Mouse (Mus musculus) right cerebral cortex, adult 18-20 months (tissue): ENCODE data around the gene Bdh1.
"Not testable (repeated sequence)": the region's sequence is repeated elsewhere in the genome, so short reads cannot be mapped to it uniquely, and the experiment has no call there.

ENCODE experiments used
- DNase-seq: peaks from one replicate; pipeline ENCODE4 v3.0.0; 2022; ENCODE audit warnings: mixed read lengths

Bdh1 gene

DNA sequence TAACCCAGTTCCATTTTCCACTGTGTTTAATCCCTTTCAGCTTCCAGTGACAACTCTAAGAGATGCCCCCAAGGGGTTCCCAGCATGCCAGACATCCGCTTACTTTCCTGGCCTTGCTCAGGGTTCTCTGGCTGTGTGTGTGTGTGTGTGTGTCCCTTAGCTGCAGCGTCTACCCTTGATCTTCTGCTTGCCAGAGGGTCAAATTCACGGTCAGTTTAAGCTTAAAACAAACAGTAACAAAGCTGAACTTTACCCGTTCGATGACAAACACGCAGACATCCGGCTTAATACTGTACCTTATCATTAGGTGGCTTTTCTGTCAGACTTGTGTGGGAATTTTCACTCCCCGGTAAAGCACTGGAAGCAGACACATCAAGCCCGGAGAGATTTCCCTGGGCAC, at the start of gene Bdh1:
Gene Bdh1 (plus strand): TSS at position 281 of the 400 bp plus-strand sequence.
- no peak for DNase-seq

- not testable (repeated sequence) for DNase-seq
Observed at GRCm38 (mm10) chr16:31372316-31372715, 49.8 kb upstream of the Bdh1 start.

DNA sequence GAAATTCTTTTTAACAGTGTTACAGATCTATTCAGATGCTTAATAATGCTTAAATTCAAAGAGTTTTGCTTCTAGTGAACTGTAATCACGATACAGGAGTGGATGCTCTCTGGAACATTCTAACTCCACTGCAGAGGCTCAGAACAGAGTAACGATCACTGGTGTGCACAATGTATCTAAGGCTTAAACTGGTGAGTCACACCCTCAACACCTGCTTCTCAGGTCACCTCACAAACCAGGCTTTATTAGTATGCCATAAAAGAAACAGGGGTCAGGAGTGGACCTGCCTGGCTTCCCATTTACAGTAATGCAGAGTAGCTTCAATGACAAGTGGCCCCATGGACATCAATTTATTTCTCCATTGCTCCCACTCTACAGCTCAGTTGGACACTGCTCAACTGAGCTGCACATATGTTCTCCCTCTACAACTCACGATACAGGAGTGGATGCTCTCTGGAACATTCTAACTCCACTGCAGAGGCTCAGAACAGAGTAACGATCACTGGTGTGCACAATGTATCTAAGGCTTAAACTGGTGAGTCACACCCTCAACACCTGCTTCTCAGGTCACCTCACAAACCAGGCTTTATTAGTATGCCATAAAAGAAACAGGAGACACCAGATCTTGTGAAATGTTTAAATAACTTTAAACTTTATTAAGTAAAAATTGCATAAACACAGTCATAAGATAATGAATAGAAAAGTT, 46.0 kb upstream of the Bdh1 start:
- not testable (repeated sequence) for DNase-seq

GRCm38 (mm10) chr16:31388269-31388668, 33.8 kb upstream of the Bdh1 start:
- not testable (repeated sequence) for DNase-seq

DNA sequence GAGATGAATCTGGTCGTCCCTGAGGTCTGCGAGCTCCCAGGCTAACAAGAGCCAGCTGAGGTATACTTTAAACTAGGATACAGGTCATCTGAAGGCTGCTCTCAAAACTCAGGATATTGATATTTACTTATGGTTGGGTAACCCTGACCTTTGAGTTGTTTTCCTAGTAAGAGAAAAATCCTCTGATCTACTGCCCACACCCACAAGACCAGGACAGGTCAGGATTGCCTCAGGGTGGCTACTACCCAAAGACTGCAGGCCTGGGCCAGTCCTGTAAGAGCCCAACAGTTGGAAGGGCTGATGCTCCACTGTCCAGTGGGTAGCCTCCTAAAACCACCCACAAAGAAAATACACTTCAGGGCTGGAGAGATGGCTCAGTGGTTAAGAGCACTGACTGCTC, 22.8 kb upstream of the Bdh1 start:
- DNase-seq, result no peak

- no peak for DNase-seq
Observed at GRCm38 (mm10) chr16:31400908-31401692, 21.0 kb upstream of the Bdh1 start.

GRCm38 (mm10) chr16:31402096-31402495, 20.0 kb upstream of the Bdh1 start:
- no peak for DNase-seq

GRCm38 (mm10) chr16:31403971-31404370, 18.1 kb upstream of the Bdh1 start:
- no peak for DNase-seq

DNA sequence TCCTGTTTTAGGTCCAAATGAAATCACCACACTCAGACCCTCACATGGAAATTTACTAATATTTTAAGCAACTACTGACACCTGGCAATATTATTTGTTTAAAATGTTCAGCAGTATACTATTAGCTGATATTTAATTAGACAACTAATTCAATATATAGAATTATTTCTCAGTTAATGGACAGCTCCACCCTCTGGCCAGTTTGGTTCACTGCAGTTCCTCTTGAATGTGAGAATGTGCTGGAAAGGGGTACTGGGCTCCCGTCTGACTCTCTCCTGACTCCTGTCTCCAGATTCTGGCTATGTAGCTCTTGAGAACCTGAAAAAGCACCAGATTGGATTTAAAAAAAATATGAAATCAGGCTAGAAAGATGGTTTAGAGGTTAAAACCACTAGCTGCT, 17.0 kb upstream of the Bdh1 start:
- no peak for DNase-seq

DNA sequence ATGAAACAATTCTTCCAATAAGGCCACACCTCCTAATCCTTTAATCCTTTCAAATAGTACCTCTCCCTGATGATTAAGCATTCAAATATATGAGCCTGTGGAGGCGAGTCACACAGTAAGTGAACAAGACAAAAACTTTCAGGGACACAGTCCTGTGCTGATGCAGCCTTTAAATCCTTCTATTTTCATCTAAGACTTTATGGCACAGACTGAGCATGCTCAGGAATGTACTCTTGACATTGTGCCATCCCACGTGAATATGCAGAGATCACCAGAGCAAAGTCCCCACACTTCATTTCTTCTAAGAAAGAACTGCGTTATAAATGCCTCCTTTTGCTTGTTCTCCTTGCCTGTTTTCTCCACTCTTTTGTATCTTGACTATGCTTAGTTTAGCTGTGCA, 14.2 kb upstream of the Bdh1 start:
- no peak for DNase-seq

DNA sequence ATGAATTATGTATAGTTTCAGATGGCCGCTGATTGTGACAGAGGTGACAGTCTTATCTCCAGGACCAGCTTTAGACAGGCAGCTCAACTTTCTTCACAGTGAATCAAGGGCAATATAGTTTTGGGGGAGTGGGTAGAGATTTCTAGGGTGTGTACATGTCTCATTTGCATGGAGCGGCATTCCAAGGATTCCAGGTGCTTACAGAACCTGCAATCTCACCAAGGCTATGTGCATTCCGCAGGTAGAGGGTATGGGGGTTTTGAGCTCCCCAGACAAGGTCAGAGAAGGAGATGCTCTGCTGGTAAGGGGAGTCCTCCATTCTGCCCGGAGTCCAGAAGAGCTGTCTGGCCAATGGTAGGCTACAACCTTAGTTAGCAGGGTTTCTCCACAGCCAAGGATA, 11.1 kb upstream of the Bdh1 start:
- DNase-seq, result no peak

GRCm38 (mm10) chr16:31412321-31412720, 9.8 kb upstream of the Bdh1 start:
- DNase-seq, result no peak

- no peak for DNase-seq
Observed at GRCm38 (mm10) chr16:31413777-31414176, 8.3 kb upstream of the Bdh1 start.

- no peak for DNase-seq
Observed at GRCm38 (mm10) chr16:31415885-31416450, 6.1 kb upstream of the Bdh1 start.

DNA sequence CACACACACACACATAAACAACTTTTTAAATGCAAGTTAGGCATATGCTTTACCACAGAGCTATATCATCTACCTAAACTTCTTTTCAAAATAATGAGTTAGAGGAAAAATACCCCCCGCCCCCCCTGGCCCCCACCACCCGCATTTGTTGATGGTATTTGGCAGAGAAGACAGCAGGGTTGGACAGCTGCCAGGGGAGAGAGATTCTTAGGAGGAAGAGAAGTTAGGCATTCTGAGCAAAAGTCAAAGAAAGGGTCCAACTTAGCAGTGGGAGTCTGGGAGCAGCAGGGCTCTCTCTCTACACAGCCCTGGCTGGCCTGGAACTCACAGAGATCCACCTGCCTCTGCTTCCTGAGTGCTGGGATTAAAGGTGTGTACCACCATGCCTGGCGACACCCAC, 3.4 kb upstream of the Bdh1 start:
- DNase-seq, result no peak

GRCm38 (mm10) chr16:31419457-31419856, 2.6 kb upstream of the Bdh1 start:
- no peak for DNase-seq

DNA sequence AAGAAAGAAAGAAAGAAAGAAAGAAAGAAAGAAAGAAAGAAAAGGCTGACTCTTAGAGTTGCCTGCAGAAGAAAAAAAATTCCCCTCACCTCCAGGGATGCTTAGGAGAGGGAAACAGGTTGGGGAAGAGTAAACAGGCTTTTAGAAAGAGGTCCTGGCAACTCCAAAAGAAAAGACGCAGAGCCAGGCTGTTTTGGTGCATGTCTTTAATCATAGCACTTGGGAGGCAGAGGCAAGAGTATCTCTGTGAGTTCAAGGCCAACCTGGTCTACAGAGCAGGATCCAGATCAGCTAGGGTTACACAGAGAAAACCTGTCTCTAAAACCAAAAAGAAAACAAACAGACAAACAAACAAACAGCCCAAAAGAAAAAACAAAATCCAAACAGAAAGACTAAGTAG, 642 bp downstream of the Bdh1 start:
- no peak for DNase-seq

DNA sequence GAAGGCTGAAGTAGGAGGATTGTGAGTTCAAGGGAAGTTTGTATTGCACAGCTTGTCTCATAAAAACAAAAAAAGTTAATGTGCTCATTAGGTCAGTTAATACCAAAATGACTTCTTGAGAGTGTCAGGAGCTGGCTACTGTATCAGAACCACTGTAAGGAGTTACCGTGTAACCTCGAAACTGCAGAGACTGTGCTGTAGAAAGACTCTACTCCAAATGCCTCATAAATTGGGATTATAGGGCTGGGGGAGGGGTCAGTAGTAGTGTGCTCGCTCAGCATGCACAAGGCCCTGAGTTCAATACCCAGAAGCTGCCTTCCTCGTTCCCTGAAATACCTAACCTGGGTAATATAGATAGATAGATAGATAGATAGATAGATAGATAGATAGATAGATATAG, 1.3 kb downstream of the Bdh1 start:
- DNase-seq, result no peak

DNA sequence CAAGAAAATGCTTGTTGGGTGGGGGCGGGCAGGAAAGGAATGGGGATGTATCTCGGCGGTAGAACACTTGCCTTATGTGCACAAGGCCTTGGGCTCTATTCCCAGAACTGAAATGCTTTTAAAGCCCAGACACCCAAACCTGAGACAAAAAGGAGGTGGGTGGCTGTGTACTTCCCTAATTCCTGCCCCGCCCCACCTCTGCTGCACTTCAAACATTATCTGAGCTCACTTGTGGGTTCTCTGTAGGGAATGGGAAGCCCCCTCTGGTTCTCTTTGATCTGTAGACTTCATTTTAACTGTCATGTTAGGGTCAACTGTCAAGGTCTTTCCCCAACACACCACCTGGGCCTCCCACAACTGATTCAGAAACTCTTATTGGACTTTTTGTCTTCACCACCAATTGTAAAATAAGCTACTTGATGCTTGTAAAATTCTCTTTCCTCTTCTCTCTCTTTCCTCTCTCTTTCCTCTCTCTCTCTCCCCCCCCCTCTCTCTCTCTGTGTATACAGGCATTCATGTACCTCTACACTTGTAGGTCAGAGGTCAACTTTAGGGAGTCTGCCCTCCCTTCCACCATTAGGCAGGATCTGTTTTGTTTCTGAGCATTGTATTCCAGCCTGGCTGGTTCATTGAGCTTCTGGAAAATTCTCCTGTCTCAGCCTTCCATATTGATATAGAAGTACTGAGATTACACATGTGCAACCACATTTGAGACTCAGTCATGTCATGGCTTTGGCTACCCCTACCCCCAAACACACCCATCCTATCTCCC, 2.5 kb downstream of the Bdh1 start:
- no peak for DNase-seq

- DNase-seq, result peak; percentile 50
Observed at GRCm38 (mm10) chr16:31425508-31425907, 3.4 kb downstream of the Bdh1 start.

GRCm38 (mm10) chr16:31426496-31427126, 4.5 kb downstream of the Bdh1 start:
- no peak for DNase-seq

- no peak for DNase-seq
Observed at GRCm38 (mm10) chr16:31428335-31428674, 6.2 kb downstream of the Bdh1 start.
